Mouse (Mus musculus): ENCODE data around the gene Uvrag.

Uvrag gene

GRCm38 (mm10) chr7:99059934-99060333 lies 81.0 kb downstream of the Uvrag start:
- DNase-seq (ENCODE audit: low spot score in 2 of 2) = no peak

- no peak for DNase-seq (ENCODE audit: low spot score in 2 of 2)
Measured at GRCm38 (mm10) chr7:99057053-99057630, 83.8 kb downstream of the Uvrag start.

GRCm38 (mm10) chr7:99053626-99054025 lies 87.3 kb downstream of the Uvrag start:
- DNase-seq (ENCODE audit: low spot score in 2 of 2) = no peak

- DNase-seq (ENCODE audit: low spot score in 2 of 2) = no peak
Measured at GRCm38 (mm10) chr7:99052471-99053241, 88.3 kb downstream of the Uvrag start.

- DNase-seq (ENCODE audit: low spot score in 2 of 2) = no peak
Measured at GRCm38 (mm10) chr7:99050882-99051281, 90.1 kb downstream of the Uvrag start.

GRCm38 (mm10) chr7:99049897-99050296 lies 91.0 kb downstream of the Uvrag start:
- no peak for DNase-seq (ENCODE audit: low spot score in 2 of 2)

GRCm38 (mm10) chr7:99046545-99047206 lies 94.3 kb downstream of the Uvrag start:
- no peak for DNase-seq (ENCODE audit: low spot score in 2 of 2)

- DNase-seq (ENCODE audit: low spot score in 2 of 2) = no peak
Measured at GRCm38 (mm10) chr7:99045525-99045924, 95.4 kb downstream of the Uvrag start.

- DNase-seq (ENCODE audit: low spot score in 2 of 2) = no peak
Measured at GRCm38 (mm10) chr7:99043923-99044322, 97.0 kb downstream of the Uvrag start.

- no peak for DNase-seq (ENCODE audit: low spot score in 2 of 2)
Measured at GRCm38 (mm10) chr7:99043322-99043721, 97.6 kb downstream of the Uvrag start.

- no peak for DNase-seq (ENCODE audit: low spot score in 2 of 2)
Measured at GRCm38 (mm10) chr7:99041818-99042217, 99.1 kb downstream of the Uvrag start.

GRCm38 (mm10) chr7:99039912-99040311 lies 101.0 kb downstream of the Uvrag start:
- DNase-seq (ENCODE audit: low spot score in 2 of 2) = no peak

GRCm38 (mm10) chr7:99036284-99036683 lies 104.7 kb downstream of the Uvrag start:
- DNase-seq (ENCODE audit: low spot score in 2 of 2) = no peak

- DNase-seq (ENCODE audit: low spot score in 2 of 2) = no peak
Measured at GRCm38 (mm10) chr7:99034909-99035308, 106.0 kb downstream of the Uvrag start.

- DNase-seq (ENCODE audit: low spot score in 2 of 2) = no peak
Measured at GRCm38 (mm10) chr7:99033838-99034237, 107.1 kb downstream of the Uvrag start.

- no peak for DNase-seq (ENCODE audit: low spot score in 2 of 2)
Measured at GRCm38 (mm10) chr7:99033314-99033713, 107.6 kb downstream of the Uvrag start.

- no peak for DNase-seq (ENCODE audit: low spot score in 2 of 2)
Measured at GRCm38 (mm10) chr7:99032051-99032450, 108.9 kb downstream of the Uvrag start.

- DNase-seq (ENCODE audit: low spot score in 2 of 2) = no peak
Measured at GRCm38 (mm10) chr7:99028108-99028507, 112.8 kb downstream of the Uvrag start.

GRCm38 (mm10) chr7:99027185-99027584 lies 113.8 kb downstream of the Uvrag start:
- no peak for DNase-seq (ENCODE audit: low spot score in 2 of 2)

GRCm38 (mm10) chr7:99025989-99026388 lies 115.0 kb downstream of the Uvrag start:
- DNase-seq (ENCODE audit: low spot score in 2 of 2) = no peak

GRCm38 (mm10) chr7:99025265-99025664 lies 115.7 kb downstream of the Uvrag start:
- no peak for DNase-seq (ENCODE audit: low spot score in 2 of 2)

- DNase-seq (ENCODE audit: low spot score in 2 of 2) = no peak
Measured at GRCm38 (mm10) chr7:99024791-99025190, 116.2 kb downstream of the Uvrag start.

- no peak for DNase-seq (ENCODE audit: low spot score in 2 of 2)
Measured at GRCm38 (mm10) chr7:99023931-99024330, 117.0 kb downstream of the Uvrag start.
